Mouse (Mus musculus): ENCODE results near the gene Agrp. TPM values are rescaled to one million over a fixed set of nuclear protein-coding genes. Genes with fewer than 3 reads are reported as not detected.

The Agrp gene
- total and polyA plus RNA-seq, 3 experiments = 0.63 TPM; not detected in 2

DNA sequence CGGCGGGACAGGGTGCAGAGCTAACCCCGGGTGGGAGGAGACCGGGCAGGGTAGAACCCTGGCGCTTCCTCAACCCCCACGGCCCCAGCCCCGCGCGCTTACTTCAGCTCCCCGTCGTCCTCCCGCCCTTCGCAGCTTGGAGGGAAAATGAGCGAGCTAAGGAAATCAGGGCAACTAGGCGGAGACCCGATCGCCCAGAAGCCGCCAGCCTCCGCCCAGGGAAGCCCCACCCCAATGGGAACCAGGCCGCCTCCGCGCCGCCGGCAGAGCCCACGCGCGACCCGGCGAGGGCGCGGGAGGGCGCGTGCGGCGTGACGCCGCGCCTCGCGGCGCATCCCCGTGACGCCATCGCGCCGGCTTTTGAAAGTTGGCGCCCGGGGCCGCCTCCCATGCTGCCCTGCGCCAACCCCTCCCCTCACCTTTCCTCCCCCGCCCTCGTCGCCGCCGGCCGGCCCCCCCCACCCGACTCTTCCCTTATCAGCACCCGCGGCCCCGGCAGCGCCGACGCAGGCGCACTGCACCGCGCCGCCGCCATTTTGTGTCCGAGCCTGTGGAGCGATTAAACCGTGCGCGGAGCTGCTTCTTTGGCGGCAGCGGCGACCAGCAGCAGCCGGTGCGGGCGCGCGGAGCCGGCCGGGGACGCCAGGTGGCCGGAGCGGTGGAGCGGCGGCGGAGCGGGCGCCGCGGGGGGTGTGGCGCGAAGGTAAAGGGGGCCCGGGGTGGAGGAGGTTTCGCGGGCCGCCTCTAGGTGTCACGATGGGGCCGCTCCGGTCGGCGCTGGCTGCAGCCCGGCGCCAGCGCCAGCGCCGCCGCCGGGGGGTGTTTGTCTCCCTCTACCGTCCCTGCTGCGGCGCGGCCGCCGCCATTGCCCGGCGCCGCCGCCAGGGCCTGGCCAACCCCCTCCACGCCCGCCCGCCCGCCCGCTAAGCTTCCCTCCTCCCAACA, 903 bp downstream of the Agrp start, which contains the start of gene Ctcf:
Ctcf (plus strand) TSS at position 551 of the 945 bp plus-strand sequence.
- peak within 1 kb of the TSS; percentile 98 for H3K27ac ChIP-seq (ENCODE audit: control insufficient read depth, low read depth, low read length)
- peak within 1 kb of the TSS; percentile 97 to 99 for H3K4me3 ChIP-seq (ENCODE audit: control insufficient read depth in 1 of 2, insufficient read depth in 1 of 2, low read depth in 2 of 2, low read length in 2 of 2)
- no peaks in the 10 kb centered on the region for H3K9me3 ChIP-seq (replicated peaks; ENCODE audit: insufficient read depth, low read length)
- peaks cover 50% of the 10 kb centered on the region for H3K79me2 ChIP-seq (ENCODE audit: control insufficient read depth, insufficient read depth, low read length, poor library complexity)
- peak within 1 kb of the TSS; percentile 99 for H3K9ac ChIP-seq (ENCODE audit: control insufficient read depth, low read depth, low read length, poor library complexity, severe bottlenecking)
- peak; percentile 95 for DNase-seq (ENCODE audit: low read depth, low spot score)
- peaks cover 2 to 14% of the 10 kb centered on the region in 2 experiments; a peak in 2 of 4 replicates for H3K4me1 ChIP-seq (ENCODE audit: control insufficient read depth in 1 of 2, insufficient read depth in 2 of 2, low read length in 2 of 2)
- peaks cover 0 to 40% of the 10 kb centered on the region in 2 experiments; a peak in 3 of 4 replicates for H3K36me3 ChIP-seq (ENCODE audit: control insufficient read depth in 1 of 2, insufficient read depth in 2 of 2, low read length in 2 of 2)
- no peaks in the 10 kb centered on the region for H3K27me3 ChIP-seq (ENCODE audit: control insufficient read depth in 1 of 2, insufficient read depth in 2 of 2, low read length in 2 of 2)
- TF ChIP-seq CTCF (IDR thresholded peaks at IDR 0.05 in 2 of 3, conservative IDR thresholded peaks at IDR 0.05 in 1 of 3; ENCODE audit: control insufficient read depth in 1 of 3, insufficient read depth in 1 of 3, low read depth in 2 of 3, low read length in 3 of 3, poor library complexity in 1 of 3, severe bottlenecking in 1 of 3) (peak in 2 of 3 experiments; percentile 51 to 60; a peak in 5 of 6 replicates), ZC3H11A (IDR thresholded peaks at IDR 0.05; ENCODE audit: low read depth, low read length) (no peak), SMC3 (IDR thresholded peaks at IDR 0.05; ENCODE audit: low read depth, low read length) (no peak), NRF1 (IDR thresholded peaks at IDR 0.05; ENCODE audit: insufficient read depth, low read depth, low read length, poor library complexity, severe bottlenecking) (peak; percentile 84), NELFE (IDR thresholded peaks at IDR 0.05; ENCODE audit: low read depth, low read length) (peak; percentile 70), ETS1 (IDR thresholded peaks at IDR 0.05; ENCODE audit: low read depth, low read length) (no peak), TBP (IDR thresholded peaks at IDR 0.05; ENCODE audit: low read depth, low read length) (no peak), RAD21 (IDR thresholded peaks at IDR 0.05; ENCODE audit: low read depth, low read length) (peak; percentile 4), USF2 (IDR thresholded peaks at IDR 0.05; ENCODE audit: borderline replicate concordance in 1 of 2, insufficient read depth in 1 of 2, low read depth in 1 of 2, low read length in 2 of 2) (no peak), MAZ (IDR thresholded peaks at IDR 0.05; ENCODE audit: low read depth, low read length) (peak; percentile 85; the same call in 1 of the 2 replicates), EP300 (IDR thresholded peaks at IDR 0.05; ENCODE audit: low read depth in 1 of 2, low read length in 2 of 2) (no peak; a peak in 1 of 4 replicates), MAFK (IDR thresholded peaks at IDR 0.05; ENCODE audit: borderline replicate concordance, low read depth, low read length) (no peak), GABPA (IDR thresholded peaks at IDR 0.05; ENCODE audit: low read depth, low read length) (no peak), TCF12 (IDR thresholded peaks at IDR 0.05; ENCODE audit: low read depth, low read length) (peak; percentile 62), BHLHE40 (IDR thresholded peaks at IDR 0.05; ENCODE audit: borderline replicate concordance, low read depth, low read length) (no peak), JUND (IDR thresholded peaks at IDR 0.05; ENCODE audit: low read depth, low read length) (no peak), RCOR1 (IDR thresholded peaks at IDR 0.05; ENCODE audit: low read depth, low read length) (no peak), TAL1 (IDR thresholded peaks at IDR 0.05; ENCODE audit: low read length) (no peak), CHD2 (IDR thresholded peaks at IDR 0.05; ENCODE audit: low read length) (no peak), POLR2AphosphoS2 (IDR thresholded peaks at IDR 0.05; ENCODE audit: low read length) (no peak), MAX (IDR thresholded peaks at IDR 0.05; ENCODE audit: low read length) (peak; percentile 62; the same call in 1 of the 2 replicates), SIN3A (IDR thresholded peaks at IDR 0.05; ENCODE audit: low read length) (peak; percentile 26; the same call in 1 of the 2 replicates), MYB (IDR thresholded peaks at IDR 0.05; ENCODE audit: low read depth, low read length) (no peak), KAT2A (conservative IDR thresholded peaks at IDR 0.05; ENCODE audit: low read depth, low read length) (no peak; the same call in 1 of the 2 replicates), MYC (IDR thresholded peaks at IDR 0.05; ENCODE audit: low read depth, low read length) (0 out of 2 replicates have a peak, but pooled peaks have one; percentile 35), POLR2A (IDR thresholded peaks at IDR 0.05; ENCODE audit: control insufficient read depth in 1 of 2, insufficient read depth in 1 of 2, low read depth in 1 of 2, low read length in 2 of 2, poor library complexity in 1 of 2) (peak; percentile 54 to 69; a peak in 3 of 4 replicates), CHD1 (IDR thresholded peaks at IDR 0.05; ENCODE audit: low read depth, low read length) (no peak), ZMIZ1 (IDR thresholded peaks at IDR 0.05; ENCODE audit: low read depth, low read length) (no peak), USF1 (IDR thresholded peaks at IDR 0.05; ENCODE audit: low read depth, low read length) (0 out of 2 replicates have a peak, but pooled peaks have one; percentile 25), POLR2AphosphoS5 (IDR thresholded peaks at IDR 0.05; ENCODE audit: borderline replicate concordance, low read depth, low read length) (no peak), ZNF384 (IDR thresholded peaks at IDR 0.05; ENCODE audit: low read depth, low read length) (no peak), MEF2A (IDR thresholded peaks at IDR 0.05; ENCODE audit: extremely low read depth, insufficient replicate concordance, low read depth, low read length, poor library complexity, severe bottlenecking) (no peak), HCFC1 (IDR thresholded peaks at IDR 0.05; ENCODE audit: low read depth, low read length) (peak; percentile 78), E2F4 (IDR thresholded peaks at IDR 0.05; ENCODE audit: borderline replicate concordance, low read depth, low read length) (peak; percentile 43; the same call in 1 of the 2 replicates)

All from MEL (cell line).